Mouse (Mus musculus) brain, embryonic 18.5 days (tissue): ENCODE results near the gene Fyn.

Experiments
- DNase-seq: peaks from one replicate; pipeline ENCODE4 v3.0.0-alpha.2; 2012; ENCODE audit warnings: low read depth, low spot score

The Fyn gene

GRCm38 (mm10) chr10:39443122-39443521 is 74.5 kb downstream of the Fyn start:
- no peak for DNase-seq

DNA sequence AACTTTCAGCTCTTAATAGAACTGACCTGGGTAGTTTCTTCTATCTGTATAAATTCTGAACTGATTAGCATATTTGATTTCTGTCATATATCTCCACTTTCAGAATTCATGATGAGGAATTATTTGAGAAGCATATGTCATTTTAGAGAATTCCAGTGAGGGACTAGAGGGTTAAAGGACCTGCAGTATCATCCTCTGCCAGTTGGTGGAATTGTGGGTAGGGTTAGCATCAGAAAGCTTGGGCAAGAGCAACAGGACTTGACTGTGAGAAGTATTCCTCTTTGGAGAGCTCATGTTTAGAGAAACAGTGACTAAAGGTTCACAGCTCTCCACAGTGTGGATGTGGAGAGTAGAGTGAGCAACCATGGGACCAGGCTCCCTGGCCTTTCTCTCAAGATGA is 75.3 kb downstream of the Fyn start:
- DNase-seq: no peak

- DNase-seq: no peak
These were observed 77.2 kb downstream of the Fyn start for GRCm38 (mm10) chr10:39445870-39446269.

GRCm38 (mm10) chr10:39446706-39447105 is 78.1 kb downstream of the Fyn start:
- no peak for DNase-seq

DNA sequence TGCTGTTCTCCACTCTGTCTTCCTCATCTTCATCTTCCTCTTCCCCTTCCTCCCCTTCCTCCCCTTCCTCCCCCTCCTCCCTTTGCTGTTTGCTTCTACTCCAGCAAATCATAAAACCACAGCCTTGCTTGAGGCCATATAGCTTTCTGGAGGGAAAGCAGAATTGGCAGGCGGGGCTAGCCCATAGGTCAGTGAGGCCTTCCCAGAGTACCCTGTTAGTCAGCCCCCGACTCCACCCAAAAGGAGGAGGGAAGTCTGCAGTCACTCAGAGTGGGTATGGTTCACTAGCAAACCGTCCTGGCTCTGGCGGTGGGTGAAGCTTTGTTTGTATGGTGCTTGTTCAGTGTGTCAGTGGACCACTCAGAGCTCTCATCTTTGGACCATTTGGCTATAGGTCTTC is 80.5 kb downstream of the Fyn start:
- no peak for DNase-seq

- no peak for DNase-seq
These were observed 81.7 kb downstream of the Fyn start for GRCm38 (mm10) chr10:39450356-39450755.

DNA sequence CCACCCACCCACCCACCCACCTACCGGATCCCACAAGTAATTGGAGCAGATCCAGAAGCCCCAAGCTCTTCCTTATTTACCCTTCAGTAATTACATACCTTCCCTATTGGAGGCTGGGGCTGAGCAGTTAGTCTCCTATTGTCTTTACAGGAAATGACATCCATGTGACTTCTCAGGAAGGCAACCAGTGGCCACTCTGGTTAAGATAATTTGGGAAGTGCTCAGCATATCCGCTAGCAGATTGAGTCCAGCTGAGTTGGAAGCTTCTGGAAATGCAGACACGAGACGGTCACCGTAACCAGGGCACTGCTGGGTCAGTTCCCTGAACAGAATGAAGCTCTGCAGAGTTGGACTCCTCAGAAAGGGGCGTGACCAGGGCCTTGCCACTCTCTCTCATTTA is 82.4 kb downstream of the Fyn start:
- DNase-seq: no peak

DNA sequence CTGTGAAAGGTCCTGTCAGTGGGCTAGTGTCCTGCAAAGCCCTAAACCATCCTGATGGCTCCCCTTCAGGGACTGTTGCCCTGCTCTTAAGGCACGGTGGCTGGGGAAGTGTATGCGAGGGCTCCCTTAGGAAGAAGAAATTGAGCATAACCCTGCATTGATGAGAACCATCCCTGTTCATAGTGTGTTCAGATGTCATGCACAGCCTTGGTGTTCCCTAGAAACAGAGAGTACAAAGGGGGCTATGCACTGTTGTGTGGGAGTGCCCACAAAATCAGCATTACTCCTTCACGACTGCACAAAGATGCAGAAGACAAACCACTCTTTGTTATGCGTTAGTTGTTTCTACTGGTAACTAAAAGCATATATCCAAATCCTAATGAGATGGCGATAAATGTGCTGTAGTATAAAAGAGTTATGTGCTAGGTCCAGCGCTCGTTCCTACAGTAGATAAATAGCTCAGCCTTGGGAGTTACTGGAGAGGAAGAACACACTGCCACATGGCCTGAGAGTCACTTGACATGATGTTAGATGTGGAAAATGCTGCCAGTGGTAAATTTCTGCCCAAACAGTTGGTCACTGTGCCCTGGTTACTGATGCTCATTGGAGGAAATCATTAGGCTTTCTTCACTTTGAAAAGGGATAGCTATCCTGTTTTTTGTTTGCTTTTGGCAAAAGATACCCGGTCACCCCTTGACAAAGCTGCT is 83.4 kb downstream of the Fyn start:
- no peak for DNase-seq

DNA sequence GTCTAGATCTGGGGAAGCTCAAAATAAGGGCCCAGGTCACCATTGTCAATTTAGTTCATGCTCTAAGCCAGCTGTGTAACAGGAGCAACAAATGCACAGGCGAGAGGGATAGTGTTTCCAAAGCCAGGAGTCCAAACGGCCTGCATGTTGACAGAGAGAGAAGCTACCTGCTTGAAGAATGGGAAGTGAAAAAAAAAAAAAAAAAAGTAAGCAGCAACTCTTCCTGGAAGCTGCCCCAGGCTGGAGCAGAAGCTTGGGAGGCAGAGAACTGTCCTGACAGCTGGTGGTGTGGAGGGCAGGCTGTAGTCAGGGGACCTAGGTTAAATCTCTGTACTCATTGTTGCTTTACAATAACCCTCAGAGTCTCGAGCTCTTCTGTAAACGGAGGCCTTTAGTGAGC is 86.7 kb downstream of the Fyn start:
- no peak for DNase-seq

DNA sequence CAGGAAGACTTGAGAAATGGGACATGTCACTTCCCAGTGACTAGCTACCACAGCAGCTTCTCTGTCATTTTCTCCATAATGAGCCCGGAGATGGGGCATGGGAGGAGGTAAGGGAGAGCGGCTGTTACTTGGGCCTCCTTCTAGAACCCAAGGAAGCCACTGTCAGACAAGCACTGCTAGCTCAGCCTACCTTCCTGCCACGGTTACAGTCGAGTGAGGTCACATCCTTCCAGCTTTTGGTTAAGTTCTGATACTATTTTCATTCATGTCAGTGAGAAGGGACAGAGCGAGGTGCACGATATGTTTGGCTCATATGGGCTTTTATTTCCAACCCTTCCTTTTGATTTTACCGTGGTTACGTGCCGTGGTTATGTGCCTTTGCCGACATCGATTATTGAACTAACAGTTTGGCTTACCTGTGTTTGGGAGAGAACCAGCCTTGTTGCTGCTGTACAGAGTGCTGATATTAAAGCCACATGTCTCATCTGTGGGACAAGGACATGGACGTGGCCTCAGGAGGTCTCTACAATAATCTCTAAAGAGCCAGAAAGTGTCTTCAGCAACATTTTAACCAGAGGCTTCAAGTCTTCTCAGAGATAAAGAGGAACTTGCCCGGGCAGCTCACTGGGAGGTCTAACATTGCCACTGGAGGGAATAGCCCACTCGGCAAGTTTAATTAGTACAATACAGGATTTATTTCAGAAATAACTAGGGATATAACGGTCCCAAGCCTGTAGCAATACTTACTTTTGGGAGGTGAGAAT is 87.4 kb downstream of the Fyn start:
- DNase-seq: no peak

GRCm38 (mm10) chr10:39456776-39457175 is 88.1 kb downstream of the Fyn start:
- DNase-seq: no peak

- DNase-seq: no peak
These were observed 88.6 kb downstream of the Fyn start for GRCm38 (mm10) chr10:39457281-39457680.

DNA sequence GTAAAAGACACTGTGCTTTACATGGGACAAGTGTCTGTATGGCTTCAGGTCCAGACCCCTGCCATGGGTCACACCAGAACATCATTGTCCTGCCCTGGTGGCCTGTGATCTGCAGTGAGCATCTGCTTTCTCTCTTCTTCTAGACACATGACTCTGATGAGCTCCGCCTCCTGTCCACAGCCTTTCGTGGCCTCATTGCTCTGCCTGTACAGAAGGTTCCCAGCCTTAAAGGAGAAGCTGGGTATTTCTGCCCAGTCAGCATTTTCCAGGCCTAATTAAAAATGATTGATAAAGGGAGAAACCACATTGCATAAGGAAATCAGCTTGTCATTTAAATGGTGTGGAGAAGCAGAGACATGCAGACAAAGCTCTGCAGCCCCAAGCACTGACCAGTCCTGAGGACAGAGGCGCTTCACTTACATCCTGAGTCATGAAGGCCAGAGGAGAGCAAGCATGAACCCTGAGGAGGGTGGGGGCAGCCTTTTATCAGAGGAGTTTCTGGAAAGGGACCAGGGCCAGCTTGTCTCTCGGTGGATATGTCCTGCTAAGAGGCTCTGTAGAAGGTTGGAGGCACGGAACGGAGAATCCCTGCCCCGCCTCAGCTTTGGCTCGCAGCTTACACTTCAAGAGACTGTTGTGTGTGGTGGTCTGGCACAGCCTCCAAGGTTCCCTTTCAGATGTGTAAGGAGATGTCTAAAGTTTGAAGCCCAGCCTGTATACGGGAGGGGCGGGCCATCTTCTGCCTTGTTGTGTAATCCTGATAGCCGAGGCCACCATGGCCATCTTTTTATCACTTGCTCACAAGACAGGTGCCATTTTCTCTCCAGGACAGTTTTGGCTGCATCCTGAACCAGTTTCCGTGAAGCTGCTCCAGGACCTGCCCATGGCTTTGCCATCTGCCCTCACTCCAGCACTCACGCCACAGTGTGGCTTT is 90.4 kb downstream of the Fyn start:
- DNase-seq: no peak

DNA sequence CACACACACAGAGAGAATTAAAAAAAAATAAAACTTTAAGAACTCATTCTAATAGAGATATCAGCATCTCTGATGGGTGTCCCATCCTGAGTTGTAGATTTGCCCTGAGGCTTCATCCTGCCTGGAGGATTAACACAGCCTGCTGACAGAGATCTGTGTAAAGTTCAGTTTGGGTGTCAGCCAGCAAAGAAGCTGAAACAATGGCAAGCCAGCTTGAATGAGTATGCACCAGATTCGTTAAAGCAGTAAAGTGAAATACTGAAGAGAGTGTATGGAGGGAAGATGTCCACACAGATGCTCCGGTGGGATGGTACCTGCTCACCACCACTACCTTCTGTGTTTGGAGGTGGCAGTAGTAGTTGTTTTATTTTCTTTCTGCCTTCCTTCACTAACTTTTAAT is 92.0 kb downstream of the Fyn start:
- DNase-seq: no peak

- no peak for DNase-seq
These were observed 93.3 kb downstream of the Fyn start for GRCm38 (mm10) chr10:39461909-39462308.

DNA sequence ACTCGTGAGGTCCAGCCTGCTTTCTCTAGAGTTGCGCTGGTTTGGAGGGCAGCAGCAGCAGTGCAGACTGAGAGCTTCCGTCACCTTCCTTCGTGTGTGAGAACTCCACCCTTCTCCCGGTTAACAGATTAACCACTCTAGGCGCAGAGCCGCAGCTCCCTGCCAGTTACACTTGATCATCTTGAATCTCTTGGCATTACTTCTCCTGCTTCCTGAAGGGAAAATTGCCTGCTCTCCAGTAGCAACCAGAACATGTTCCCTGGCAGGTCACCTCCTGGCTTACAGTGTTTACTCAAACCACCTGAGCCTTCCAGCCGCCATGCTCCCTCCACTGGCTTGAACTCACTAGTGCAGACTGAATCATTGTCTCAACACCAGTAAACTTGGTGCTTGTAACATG is 94.1 kb downstream of the Fyn start:
- no peak for DNase-seq

DNA sequence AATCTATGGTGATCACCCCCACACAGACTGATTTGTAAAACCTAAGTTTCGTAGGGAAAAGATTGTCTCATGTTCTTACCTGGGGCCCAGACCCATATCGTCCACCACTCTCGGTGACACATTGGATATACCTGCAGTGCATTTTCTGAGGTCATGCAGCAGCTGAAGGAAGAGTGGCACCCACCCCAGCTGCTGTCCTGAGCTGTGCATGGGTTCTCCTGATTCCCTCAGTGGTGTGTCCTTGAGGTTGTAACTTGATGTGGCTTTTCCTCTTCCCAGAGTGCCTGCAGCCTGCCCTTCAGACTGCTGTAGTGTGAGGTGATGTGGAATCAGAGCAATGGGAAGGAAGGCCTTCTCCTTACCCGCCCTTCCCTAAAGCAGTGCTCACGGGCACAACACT is 95.7 kb downstream of the Fyn start:
- DNase-seq: no peak

GRCm38 (mm10) chr10:39467317-39467716 is 98.7 kb downstream of the Fyn start:
- no peak for DNase-seq

DNA sequence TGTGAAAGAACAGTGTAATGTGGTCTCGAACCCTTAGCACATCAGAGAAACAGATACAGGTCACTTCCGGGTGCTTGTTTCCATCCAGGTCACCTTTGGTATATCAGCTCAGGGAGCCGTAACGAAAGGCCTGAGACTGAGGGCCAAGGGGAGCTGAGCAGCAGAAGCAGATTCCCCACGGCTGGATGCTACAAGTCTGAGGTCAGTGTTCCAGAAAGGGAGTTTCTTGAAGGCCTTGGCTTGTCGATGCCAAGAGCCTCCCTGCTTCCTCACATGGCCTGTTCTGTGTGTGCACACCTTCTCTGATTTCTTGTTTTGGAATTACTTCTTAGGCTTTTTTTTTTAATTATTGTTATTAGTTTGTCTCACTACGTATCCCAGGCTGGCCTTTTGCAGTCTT is 99.2 kb downstream of the Fyn start:
- DNase-seq: no peak

DNA sequence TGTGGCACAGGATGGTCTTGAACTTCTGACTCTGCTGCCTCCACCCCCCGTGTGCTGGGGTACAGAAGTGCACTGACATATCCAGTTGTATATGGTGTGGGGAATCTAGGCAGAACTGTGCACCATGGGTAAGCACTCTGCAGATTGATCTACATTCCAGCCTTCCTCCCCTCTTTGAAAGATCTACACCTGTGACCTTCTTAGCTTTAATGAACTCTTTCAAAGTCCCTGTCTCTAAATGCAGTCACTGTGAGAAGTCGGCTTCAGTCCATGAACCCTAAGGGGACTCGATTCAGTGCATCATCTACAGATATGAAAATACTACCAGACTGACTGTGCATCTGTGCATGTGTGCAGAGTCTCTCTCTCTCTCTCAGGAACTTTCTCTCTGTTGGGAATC is 99.9 kb downstream of the Fyn start:
- DNase-seq: no peak

DNA sequence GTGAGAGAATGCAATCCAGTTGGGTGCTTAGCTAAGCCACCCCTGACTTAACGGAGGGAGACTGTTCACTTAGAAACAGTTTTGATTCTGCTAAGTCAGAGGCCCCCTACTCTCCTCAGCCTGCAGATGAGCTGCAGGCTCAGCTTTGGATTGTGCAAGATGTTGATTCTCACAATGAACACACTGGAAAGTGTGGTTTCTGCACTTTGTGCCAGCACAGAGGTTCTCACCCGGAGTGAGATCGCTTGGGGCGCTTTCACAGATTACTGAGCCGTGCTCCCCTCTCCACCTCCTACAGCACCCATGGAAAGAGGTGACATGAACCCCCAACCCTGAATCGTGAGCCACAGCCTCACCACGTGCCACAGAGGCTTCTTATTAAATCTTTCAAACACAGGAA is 100.7 kb downstream of the Fyn start:
- no peak for DNase-seq

- DNase-seq: no peak
These were observed 101.7 kb downstream of the Fyn start for GRCm38 (mm10) chr10:39470321-39470720.
